Mouse (Mus musculus): Measurements from ENCODE around the gene Grk4.

GRCm38 (mm10) chr5:34670280-34670679, 10.1 kb downstream of the Grk4 start:
- no peak for TF ChIP-seq POLR2A (IDR thresholded peaks at IDR 0.05; ENCODE audit: control insufficient read depth, extremely low read depth, insufficient read depth, low read length, poor library complexity)
- no peak for TF ChIP-seq CTCF (IDR thresholded peaks at IDR 0.05; ENCODE audit: borderline replicate concordance, control insufficient read depth, extremely low read depth, insufficient read depth, low read length, poor library complexity)

All from thymus, adult 2 months (tissue).